Mouse (Mus musculus): ENCODE results near the gene Gm20219.
"Not testable (repeated sequence)": the region's sequence is repeated elsewhere in the genome, so short reads cannot be mapped to it uniquely, and the experiment has no call there.

The Gm20219 gene

DNA sequence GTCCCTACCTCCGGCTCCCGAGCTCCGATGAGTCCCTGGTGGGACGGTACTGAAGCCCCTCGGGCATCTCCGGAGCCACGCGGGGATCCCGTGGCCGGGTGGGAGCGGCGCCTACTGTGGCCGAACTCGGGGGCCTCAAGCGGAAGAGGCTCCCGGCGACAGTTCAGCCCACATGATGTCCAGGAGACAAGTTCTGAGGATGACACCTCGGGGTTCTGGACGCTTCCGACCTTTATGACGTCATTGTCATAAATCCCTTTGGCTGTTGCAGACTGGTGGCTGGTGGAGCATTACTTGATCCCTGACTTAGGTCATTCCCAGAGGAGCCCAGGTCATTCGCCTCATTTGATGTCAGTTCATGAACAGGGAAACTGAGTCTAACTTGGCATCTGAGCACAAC lies 41.9 kb downstream of the Gm20219 start, which contains the start of gene Znrf4:
Gene Znrf4 (minus strand): TSS at position 122 of the 400 bp plus-strand sequence.
- no peak for DNase-seq

DNA sequence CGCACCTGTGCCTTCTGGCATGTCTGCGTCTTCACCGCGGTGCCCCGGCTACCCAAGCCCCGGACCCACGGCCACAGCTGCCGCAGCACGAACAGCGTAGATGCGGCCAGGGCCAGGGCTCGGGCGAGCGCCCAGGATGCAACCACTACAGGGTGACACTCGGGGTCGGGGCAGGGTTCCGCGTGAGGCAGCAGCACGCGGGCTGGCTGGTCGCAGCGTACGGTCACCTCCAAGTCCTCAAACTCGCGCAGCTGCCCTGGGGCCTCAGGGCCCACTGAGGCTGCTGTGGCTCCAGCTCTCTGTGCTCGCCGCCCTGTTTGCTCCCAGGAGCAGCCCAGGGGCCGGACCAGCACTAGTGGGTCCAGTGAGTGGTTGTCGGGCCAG lies 42.5 kb downstream of the Gm20219 start:
- no peak for DNase-seq

DNA sequence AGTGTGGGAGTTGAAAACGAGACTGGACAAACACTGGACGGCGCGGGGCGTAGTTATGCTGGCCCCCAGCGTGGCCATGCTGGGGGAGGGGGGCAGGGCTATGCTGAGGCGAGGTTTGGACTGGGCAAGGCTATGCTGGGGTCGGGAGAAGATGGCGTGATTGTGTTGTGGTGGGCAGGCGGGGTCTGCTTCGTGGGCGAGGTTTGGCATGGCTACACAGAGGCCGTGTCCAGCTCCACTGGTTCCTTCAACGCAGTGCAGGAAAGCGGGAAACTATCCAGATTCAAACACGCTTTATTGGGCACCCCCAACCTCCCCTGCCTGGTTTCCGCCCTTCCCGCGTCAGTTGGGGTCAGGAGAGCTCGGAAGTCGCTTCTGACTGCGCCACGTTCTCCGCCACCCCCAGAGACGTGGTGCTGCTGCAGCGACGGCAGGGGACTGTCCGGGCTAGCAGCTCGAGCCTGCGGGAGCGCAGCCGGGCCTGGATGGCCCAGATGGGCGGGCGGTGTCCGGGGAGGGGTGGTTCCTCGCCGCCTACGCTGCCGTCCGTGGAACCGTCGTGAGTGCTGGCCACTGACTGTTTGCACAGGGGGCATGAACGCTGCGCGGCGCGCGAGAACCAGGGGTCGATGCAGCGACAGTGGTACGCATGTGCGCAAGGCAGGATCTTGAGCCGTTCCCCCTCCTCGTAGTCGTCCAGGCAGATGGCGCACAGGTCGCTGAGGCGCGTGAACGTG lies 43.0 kb downstream of the Gm20219 start:
- DNase-seq: peak; percentile 69 to 72

DNA sequence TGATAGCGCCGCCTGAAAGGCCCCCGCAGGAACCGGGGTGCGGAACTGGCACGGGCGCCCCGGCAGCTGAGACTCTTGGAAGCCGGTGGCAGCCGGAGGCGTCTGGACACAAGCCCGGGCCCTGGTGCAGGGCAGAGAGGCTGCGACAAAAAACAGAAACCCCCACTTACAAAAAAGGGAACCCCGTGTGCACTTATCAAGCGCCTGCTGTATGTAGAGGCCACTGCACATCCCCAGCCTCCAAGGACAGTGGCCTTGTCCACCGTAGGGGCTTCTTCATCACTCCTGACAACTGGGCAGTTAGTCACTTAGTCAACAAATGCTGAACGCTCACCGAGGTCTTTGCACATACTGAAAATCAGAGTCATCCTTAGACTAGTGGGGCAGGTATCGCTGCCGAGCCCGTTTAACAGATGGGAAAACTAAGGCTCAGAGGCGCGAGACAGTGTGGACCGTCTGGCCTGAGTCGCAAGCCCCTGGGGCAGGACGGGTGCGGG lies 43.7 kb downstream of the Gm20219 start:
- peak; percentile 84 to 85 for DNase-seq

DNA sequence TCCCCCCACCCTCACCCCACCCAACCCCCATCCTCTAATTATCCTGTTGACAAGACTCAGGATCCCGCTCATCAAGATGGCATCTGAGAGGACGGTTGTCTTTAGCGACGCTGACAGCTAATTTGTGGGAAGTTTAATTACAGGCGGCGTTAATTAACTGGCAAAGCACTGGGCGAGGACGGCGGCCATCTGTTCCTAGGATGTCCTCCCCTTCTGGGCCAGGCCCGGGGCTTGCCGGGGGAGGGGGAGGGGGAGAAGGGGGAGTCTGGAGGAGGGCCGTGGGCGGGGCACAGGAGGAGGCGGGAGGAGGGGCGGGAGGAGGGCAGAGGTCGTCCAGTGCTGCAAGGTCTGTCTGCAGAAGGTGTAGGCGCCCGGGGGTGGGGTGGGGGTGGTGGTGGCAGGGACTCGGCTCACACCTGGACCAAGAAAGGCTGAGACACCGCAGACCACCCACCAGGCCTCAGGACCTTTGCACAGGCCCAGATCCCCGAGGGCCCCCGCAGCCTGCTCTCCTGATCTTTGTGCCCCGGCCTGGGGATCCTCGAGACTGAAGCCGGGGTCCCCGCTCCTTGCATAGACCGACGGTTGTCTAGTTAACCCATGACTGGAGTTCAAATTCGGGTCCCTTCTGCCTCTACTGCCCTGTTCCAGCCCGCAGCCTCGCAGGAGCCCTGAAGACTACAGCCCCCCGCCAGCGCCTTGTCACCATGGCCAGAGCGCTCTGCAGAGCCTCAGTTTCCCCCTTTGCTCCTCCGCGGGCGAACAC lies 44.3 kb downstream of the Gm20219 start:
- DNase-seq: peak; percentile 87 to 89

DNA sequence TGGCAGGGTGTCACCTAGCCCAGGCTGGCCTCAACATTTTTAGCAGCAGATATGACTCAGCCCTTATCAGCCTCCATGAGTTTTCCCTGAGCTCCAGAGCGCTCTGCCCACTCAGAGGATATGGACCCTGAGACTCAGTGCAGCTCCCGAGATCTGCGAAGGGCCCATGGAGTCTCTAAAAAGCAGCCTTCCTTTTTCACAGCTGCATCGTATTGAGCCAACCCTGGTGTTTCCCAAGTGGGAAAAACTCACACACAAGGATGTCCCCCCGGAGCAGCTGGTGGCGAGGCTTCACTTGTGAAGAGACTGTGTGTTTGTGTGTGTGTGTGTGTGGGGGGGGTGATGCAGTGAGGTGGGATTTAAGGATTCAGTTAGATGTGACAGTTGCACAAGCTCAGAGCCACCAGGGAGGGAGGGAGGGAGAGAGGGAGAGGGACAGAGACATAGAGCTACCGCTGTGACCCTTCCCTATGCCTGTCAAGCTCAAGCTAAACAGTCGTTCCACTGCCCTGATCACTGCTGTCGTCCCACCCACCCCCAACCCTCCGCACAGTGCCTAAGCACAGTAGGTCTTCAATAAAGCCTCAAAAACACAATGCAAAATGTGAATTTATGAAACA lies 45.1 kb downstream of the Gm20219 start:
- DNase-seq: no peak

DNA sequence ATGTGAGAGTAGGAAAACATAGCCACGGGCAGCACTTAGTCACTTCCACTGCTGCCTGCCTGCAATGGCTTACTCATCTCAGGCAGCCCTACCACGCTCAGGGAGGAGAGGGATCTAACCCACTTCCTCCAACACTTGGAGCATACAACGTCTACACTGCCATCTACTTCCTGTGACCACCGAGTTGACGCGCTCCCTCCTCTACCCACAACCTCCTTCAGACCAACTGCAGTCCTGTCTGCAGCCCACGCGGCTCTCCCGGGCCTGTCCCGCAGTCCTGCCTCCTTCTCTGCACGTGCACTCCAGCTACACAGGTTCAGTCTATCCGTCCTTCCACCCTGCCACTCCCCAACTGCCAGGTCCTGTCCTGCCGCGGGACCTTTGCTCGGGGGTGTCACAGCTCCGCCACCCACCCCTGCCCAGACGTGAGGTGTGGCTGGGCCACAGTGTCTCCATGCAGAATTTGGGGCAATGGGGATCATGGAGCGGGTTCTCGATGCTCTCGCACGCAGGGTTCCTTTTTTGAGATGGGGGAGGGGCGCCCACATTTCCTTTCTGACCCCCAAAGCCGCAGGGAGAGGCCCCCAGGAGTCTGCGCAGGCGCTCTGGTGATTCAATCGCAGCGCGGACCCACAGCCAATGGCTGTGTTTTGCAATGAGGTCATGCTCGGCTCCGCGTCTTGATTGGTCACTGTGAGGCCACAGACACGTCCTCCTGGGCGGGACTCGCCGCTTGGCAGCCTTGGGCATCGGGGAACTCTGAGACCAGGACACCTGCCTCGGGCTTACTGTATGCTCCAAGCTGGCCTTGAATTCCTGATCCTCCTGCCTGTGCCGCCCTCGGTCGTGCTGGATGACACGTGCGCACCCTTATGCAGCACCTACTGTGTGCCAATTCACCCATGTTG lies 46.8 kb downstream of the Gm20219 start:
- DNase-seq: peak; percentile 96 to 97

DNA sequence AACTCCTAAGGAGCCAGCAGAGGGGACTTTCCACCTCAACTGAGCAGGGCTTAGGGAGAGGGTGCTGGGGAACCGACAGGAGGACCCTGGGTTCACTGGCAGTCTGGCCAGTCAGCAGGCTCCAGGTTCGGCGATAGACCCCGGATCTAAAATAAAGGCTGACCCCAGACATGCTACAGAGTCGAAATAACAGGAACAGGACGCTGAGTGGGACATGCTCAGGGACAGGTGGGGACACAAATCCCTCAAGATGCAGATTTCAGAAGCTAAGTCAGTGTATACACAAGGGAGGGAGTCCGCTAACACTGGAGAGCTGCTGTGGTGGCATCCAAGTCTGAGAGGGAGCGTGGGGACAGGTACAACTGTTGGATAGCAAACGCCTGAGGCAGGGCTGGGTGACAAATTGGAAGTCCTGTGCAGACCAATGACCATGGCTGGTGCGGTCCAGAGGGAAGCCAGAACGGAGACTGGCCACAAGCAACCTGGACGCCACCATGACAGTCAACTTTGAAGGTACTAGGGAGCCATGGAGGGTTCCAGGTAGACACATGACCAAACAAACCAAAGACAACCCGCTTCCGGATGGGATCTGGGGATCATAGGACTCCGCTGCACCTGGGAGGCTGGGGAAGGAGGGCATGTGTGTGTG lies 47.6 kb downstream of the Gm20219 start:
- DNase-seq: peak in 1 of 2 experiments; percentile 4

DNA sequence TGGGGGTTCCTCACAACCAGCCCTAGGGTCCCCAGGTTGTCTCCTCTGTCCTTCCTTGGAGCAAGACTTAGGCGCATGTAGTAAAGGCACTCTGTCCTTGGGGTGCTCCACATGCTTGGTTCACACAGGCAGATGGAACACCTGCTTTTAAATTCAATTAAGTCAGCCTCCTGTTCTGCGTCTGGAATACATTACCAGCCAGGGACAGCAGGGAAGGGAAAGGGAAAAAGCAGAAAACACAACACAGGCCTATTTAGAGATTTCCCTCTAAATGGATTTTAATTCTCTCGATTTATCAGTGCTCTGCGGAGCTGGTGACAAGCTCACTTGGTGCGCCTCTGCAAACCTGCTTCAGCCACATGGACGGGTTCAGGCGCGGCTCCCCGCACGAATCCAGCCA lies 48.8 kb downstream of the Gm20219 start:
- DNase-seq: peak in 1 of 2 experiments; percentile 5

DNA sequence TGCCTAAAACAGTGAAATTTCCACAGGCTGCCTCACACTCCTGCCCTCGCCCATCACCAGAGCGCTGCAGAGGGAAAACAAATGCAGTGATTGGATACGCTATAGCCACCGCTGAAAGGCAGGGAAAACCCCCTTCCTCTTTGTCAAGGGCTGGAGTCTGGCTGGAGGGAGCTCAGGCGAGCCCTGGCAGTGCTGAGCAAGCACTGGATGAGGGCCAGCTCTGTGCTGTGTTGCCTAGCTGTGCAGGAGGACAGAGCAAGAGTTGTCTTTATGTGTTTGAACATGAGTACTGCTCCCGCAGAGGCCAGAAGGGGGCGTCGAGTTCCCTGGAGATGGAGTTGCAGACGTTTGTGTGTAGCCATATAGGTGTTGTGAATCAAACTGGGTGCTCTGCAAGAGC lies 51.7 kb downstream of the Gm20219 start:
- peak; percentile 91 to 93 for DNase-seq

DNA sequence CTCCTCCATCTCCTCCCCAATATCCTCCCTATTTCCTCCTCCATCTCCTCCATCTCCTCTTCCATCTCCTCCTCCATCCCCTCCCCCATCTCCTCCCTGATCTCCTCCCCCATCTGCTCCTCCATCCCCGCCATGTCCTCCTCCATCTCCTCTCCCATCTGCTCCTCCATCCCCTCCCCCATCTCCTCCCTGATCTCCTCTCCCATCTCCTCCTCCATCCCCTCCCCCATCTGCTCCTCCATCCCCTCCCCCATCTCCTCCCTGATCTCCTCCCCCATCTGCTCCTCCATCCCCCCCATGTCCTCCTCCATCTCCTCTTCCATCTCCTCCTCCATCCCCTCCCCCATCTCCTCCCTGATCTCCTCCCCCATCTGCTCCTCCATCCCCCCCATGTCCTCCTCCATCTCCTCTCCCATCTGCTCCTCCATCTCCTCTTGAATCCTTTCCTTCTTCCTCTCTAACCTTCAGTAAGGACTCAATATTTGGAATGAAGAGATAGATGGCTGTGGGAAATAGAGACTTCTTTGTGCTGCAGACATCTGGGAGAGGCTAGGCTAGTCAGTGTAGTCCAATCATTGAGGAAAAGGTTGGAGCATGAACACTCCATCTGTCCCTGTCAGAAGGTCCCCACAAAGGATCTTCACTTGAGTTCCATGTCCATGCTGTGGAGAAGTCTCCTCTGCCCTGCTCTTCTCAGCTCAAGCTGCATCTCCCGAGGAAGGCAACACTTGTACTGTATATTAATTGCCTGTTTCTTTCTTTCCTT lies 52.4 kb downstream of the Gm20219 start:
- not testable (repeated sequence) for DNase-seq

Measured in cerebellum, postnatal 14 days (tissue).